Mouse (Mus musculus) adrenal gland, postnatal 10 days (tissue): ENCODE results near the gene Syt14. TPM values are rescaled to one million over a fixed set of nuclear protein-coding genes. Genes with fewer than 3 reads are reported as not detected.

Source experiments
- DNase-seq: peaks from one replicate; pipeline ENCODE4 v3.0.0; 2021; ENCODE audit warnings: mixed read lengths
- long read RNA-seq, 2 experiments: library from polyadenylated mRNA; stranded (forward); transcript quantifications; one replicate each; pipeline ENCODE4 v2.0.0; 2021
- total RNA-seq, 2 experiments: library from RNA; stranded (reverse); gene quantifications; 2 replicates each; pipeline ENCODE4 v1.2.3; 2021

Syt14 gene
- 1 to 10 TPM; 4.6 to 5.7 TPM for total RNA-seq
- long read RNA-seq, experiment 1: 0 reads
- long read RNA-seq, experiment 2: 0 reads

GRCm38 (mm10) chr1:193035371-193036238, at the start of gene Syt14:
Syt14 (minus strand) TSS chr1:193035775.
- DNase-seq: peak; percentile 89

- DNase-seq: no peak
These were observed 48.4 kb upstream of the Syt14 start for GRCm38 (mm10) chr1:193084016-193084415.

DNA sequence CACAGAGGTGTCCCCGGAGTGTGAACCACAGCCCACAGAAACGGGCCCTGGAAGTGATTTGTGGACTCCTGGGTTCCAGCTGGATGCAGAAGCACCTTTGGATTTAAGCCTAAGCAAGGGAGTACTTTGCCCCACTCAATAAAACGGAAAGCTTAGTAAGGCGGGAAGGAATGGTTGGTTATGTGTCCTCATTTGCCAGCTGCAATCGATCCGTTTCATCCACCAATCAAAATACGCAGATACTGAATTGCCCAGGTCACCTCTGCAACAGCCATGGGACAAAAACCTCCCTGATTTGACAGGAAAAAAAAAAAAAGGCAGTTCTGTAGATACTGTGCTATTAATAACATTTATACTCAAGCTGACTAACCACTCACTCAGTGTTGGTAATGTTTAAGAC, 47.5 kb upstream of the Syt14 start:
- no peak for DNase-seq

DNA sequence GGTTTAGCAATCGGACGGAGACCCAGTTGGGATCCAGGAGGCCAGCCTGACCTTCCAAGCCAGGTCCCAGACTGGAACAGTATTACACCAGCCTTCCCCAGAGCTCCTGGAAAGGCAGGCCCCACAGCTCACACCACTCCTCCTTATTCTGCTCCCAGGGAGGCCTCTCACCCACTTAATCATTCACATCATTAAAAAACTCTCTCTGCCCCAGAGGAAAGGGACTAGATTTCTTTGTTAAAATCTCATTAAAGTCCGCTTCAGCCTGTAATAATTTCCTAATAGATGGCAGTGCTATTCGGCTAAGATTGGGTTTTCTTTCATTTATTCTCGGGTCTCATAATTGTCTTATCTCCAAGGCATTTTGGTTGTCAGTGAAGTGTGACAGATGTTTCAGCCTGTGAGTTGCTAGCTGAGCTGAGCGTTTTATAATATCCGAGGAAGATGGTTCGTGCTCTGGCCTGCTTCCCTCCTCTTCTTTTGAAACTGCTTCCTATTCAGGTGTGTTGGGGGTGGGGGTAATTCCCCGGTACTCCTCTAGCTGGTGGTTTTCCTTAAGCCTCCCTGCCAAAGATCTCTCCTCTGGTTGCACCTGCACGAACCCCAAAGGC, 46.8 kb upstream of the Syt14 start:
- peak; percentile 56 for DNase-seq

DNA sequence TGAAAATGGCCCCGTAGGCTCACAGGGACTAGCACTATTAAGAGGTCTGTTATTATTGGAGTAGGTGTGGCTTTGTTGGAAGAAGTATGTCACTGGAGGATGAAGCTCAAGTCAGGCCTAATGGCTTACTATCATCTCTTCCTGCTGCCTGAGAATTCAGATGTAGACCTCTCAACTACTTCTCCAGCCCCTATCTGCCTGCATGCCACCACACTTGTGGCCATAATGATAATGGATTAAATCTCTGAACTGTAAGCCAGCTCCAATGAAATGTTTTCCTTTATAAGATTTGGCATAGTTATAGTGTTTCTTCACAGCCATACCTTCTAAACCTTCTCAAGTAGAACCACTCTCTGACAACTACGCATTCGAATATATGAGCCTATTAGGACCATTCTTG, 27.0 kb upstream of the Syt14 start:
- DNase-seq: no peak

GRCm38 (mm10) chr1:193060167-193060566, 24.6 kb upstream of the Syt14 start:
- DNase-seq: no peak

- DNase-seq: no peak
These were observed 24.0 kb upstream of the Syt14 start for GRCm38 (mm10) chr1:193059596-193059995.

DNA sequence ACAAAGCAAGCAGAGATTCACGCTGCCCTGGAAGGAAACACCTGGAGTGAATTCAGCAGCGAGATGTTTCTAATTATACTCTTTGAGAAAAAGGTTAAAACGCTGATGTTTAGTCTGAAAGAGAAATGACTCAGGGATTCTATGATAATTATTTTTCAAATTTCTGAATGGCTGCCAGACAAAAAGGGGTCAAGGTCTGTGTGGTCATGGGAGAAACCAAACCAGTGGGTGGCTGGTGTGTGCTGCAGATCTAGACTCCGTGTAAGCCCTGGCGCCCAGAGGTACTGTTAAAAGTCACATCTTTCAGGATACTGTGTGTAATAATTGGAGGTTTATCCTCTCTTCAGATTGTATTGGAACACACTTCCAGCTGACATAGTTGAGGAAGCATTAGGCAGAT, 18.8 kb upstream of the Syt14 start:
- peak; percentile 42 for DNase-seq

- no peak for DNase-seq
These were observed 17.5 kb upstream of the Syt14 start for GRCm38 (mm10) chr1:193053065-193053464.

DNA sequence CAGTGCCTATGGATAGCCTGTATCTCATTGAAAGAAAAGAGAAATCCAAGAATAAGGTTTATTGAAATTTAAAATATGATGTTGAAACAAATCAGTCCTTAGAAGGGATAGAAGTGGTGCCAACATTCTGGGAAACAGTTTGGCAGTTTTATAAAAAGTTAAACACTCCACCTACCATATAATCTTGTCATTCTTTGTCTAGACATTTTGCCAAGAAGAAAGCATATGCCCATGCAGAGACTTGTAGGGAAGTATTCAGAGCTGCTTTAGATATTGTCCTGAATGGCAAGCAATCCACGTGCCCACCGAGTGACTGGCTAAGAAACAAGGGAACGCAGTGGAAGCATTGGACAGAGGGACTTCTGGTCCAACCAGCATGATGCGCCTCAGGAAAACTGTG, 12.0 kb upstream of the Syt14 start:
- DNase-seq: no peak

DNA sequence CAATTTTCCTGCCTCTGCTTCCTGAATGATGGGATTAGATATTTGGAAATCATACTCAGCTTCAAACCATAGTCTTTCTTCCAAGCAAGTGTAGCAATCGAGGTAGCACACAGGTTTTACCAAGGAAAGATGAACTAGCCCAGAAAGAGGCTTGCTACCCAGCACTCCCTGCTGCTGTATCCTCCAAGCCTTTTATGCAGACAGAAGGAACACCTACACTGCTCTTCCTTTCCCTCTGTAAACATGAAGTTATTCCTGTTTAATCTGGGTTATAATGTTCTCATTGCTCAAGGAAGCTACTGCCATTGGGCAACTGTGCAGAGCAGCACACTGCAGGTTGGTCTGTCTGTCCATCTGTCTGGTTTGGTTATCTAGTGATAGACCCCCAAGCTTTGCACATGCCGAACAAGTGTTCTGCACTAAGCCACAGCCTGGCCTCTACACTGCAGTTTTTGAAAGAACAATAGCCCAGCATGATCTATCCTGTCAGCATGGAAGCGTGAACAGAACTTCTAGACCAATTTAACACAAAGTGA, 7.3 kb upstream of the Syt14 start:
- DNase-seq: no peak

DNA sequence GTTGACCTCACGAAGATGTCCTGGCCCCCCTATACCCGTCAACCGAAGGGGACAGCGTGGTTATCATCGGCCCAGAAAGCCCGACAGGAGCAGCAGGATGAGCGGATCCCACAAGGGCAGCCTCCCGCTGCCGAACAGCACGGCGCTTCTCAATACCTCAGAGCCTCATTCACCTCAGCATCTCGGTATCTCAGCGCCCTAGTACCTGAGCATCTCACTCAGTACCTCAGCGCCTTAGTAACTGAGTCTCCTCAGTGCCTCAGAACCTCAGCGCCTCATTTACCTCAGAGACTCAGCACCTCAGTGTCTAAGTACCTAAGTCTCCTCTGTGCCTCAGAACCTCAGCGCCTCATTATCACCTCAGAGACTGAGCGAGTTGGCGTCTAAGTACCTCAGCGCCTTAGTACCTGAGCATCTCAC, 614 bp downstream of the Syt14 start:
- no peak for DNase-seq

DNA sequence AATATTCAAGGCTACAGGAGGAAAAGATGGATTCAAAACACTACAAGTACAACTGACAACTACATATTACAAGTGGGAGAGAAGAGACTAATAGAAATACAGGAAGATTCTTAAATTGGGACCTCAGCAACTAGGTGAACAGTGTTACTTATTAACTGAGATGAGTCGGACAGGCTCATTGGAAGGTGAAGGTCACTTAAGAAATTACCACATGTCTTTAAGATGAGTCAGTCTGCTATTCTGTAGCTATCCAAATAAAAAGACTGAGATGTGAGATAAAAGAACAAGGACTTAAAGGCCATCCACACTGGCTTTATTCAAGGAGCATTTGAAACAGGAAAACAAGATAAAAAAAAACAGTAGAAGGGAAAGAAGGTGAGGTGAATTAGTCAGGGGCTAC, 11.3 kb downstream of the Syt14 start:
- no peak for DNase-seq

DNA sequence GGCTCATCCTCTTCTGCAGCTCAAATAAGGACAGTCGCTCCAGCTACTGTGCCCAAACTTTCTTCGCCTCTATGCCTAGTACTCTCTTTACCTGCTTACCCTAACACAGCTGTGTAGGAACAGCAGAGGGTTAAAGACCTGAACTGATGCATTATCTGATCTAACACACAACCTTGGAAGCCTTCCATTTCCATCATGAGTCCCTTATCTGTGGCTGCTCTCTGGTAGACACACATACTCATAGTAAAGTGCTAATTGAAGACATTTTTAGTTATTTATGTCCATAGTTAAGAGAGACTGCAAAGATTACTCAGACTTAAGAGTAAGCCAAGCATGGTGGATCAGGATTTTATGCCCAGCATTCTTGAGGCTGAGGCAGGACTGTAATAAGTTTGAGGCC, 23.2 kb downstream of the Syt14 start:
- no peak for DNase-seq

- DNase-seq: no peak
These were observed 24.4 kb downstream of the Syt14 start for GRCm38 (mm10) chr1:193011000-193011769.

DNA sequence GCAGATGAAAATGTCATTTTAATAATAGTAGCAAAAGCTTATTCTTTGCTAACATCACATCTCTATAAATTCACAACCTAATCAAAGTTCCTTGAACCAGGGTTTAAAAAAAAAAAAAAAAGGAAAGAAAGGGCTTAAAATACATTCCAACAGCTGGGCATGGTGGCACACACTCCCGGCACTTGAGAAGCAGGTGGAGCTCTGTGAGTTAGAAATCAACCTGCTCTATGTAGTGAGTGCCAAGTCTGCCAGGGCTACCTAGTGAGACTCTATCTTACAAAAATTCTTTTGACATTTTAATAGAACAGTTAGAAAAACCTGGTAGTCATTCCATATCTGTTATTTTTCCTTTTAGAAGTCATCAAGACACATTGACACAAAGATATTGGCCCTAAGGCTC, 31.0 kb downstream of the Syt14 start:
- no peak for DNase-seq

DNA sequence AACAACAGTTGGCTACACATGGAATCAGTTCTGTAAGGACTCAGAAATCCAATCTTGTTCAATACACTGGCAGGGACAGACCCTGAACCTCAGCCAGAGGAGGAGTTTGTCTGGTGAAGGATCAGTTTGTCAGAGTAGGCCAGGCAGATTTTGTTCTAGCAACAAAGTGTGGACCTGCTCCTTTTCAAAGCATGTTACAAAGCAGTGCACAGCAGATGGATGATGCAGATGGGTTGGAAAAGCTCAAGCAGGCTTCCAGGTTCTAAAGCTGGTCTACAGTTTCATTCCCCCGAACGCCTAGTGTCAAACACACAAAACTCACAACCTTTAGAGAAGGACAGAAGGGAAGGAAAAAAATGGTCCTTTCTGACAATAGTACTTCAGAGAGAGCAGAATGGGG, 31.6 kb downstream of the Syt14 start:
- DNase-seq: no peak

DNA sequence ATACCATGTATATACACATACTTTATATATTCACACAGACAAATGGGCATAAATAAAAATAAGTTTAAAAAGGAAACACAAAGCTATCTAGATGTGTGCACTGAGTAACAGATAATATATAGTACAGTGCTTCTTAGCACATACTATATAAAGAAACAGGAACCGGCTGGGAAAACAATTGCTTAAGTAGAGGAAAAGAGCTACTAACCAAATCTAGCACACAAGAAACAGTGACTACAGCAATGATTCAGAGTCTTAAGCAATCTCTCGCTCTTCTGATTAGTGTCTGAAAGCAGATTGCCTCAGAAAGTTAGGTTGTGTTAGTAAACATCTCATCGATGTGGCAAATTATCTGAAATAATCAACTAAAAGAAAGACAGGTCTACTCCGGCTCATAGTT, 33.3 kb downstream of the Syt14 start:
- no peak for DNase-seq

DNA sequence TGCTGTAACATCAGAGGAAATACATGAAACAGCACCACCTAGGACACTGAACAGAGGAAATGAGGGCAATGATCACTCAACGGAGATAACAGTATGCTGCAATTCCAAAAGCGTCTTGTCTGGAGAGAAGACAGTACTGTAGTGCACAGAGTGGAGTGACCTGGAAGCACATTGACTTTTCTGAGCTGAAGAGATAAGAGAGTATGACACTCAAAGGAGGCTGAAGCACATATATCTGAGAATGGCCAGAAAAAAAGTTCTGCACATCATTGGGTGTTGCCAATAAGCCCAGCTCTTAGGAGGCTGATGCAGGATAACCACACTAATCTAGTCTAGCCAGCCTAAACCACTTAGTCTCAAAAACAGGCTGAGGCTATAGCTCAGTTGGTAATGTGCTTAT, 34.0 kb downstream of the Syt14 start:
- DNase-seq: no peak

GRCm38 (mm10) chr1:193000908-193001307, 34.7 kb downstream of the Syt14 start:
- no peak for DNase-seq

GRCm38 (mm10) chr1:192994179-192994873, 41.2 kb downstream of the Syt14 start:
- DNase-seq: no peak

DNA sequence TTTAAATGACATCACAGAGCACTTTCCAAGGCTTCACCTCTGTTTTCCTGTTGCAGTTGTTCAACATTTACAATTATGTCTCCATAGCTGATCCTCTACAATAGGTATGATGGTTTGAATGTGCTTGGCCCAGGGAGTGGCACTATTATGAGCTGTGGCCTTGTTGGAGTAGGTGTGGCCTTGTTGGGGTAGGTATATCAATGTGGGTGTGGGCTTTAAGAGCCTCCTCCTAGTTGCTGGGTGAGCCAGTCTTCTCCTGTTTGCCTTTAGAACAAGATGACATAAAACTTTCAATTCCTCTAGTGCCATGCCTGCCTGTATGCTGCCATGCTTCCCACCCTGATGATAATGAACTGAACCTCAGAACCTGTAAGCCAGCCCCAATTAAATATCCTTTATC, 42.1 kb downstream of the Syt14 start:
- no peak for DNase-seq
